11 mouse cellular contexts compared by ENCODE assay signal in genomic region chr10:50190276-50190675, GRCm38 (mm10).
"Had no signal": no experiment of that assay in that cellular context is flagged by ENCODE, and none has a peak within 500 bp of the region (broad histone marks: within the 10 kb centered on the region; RNA-seq: fewer than 3 reads in every experiment).

No protein-coding gene starts in this region.

- H3K9ac ChIP-seq: liver, embryonic 15.5 days; midbrain, embryonic 13.5 days; neural tube, embryonic 12.5 days had no signal

- H3K9me3 ChIP-seq: limb, embryonic 10.5 days; liver, embryonic 15.5 days; midbrain, embryonic 13.5 days; neural tube, embryonic 12.5 days had no signal

- H3K4me2 ChIP-seq: liver, embryonic 11.5 days; liver, embryonic 15.5 days; midbrain, embryonic 13.5 days; neural tube, embryonic 12.5 days had no signal

- H3K27me3 ChIP-seq: liver, embryonic 15.5 days; midbrain, embryonic 13.5 days; neural tube, embryonic 12.5 days had no signal

- H3K27ac ChIP-seq: limb, embryonic 10.5 days; liver, embryonic 15.5 days; midbrain, embryonic 13.5 days; neural tube, embryonic 12.5 days; stomach, postnatal 0 days had no signal

- H3K4me1 ChIP-seq: limb, embryonic 10.5 days; liver, embryonic 15.5 days; midbrain, embryonic 13.5 days; neural tube, embryonic 12.5 days had no signal

- H3K36me3 ChIP-seq: limb, embryonic 10.5 days; liver, embryonic 15.5 days; midbrain, embryonic 13.5 days; neural tube, embryonic 12.5 days had no signal

- DNase-seq: kidney, postnatal 14 days; lung, adult 2 months; lung, postnatal 36 days; thymus, postnatal 4 days had no signal

- ATAC-seq: lung, postnatal 0 days; midbrain, embryonic 13.5 days had no signal

- H3K4me3 ChIP-seq: limb, embryonic 10.5 days; liver, embryonic 15.5 days; midbrain, embryonic 13.5 days; neural tube, embryonic 12.5 days had no signal
